Mouse (Mus musculus) intestine, embryonic 14.5 days (tissue): Measurements from ENCODE around the gene Prpf8. TPM values are rescaled to one million over a fixed set of nuclear protein-coding genes. Genes with fewer than 3 reads are reported as not detected.

Experiments used
- ATAC-seq: fragments of 200-750 bp; cut with Nextera tagmentation; replicated peaks from 2 replicates; pipeline ENCODE4 v1.8.0; 2017; ENCODE audit warnings: low read depth, moderate number of reproducible peaks, moderate TSS enrichment, moderate library complexity; ENCODE audit not compliant: low FRiP score, low TSS enrichment
- DNase-seq: peaks from one replicate; pipeline ENCODE4 v3.0.0-alpha.2; 2018; ENCODE audit warnings: low spot score
- H3K27ac ChIP-seq: fragments of 300-500 bp; sonication (generic); 2 replicates; pipeline ENCODE4 v1.5.1; 2014; ENCODE audit warnings: low read depth, mild to moderate bottlenecking, control low read depth
- H3K27me3 ChIP-seq: fragments of 300-500 bp; sonication (generic); replicated peaks from 2 replicates; pipeline ENCODE4 v1.6.1; 2014; ENCODE audit warnings: low read length, control low read depth; ENCODE audit not compliant: control insufficient read depth, insufficient read depth
- H3K36me3 ChIP-seq: fragments of 300-500 bp; sonication (generic); 2 replicates; pipeline ENCODE4 v1.6.1; 2014; ENCODE audit warnings: low read length, control low read depth; ENCODE audit not compliant: control insufficient read depth, insufficient read depth
- H3K4me1 ChIP-seq: fragments of 300-500 bp; sonication (generic); replicated peaks from 2 replicates; pipeline ENCODE4 v1.6.1; 2014; ENCODE audit warnings: low read length, control low read depth, mixed read lengths; ENCODE audit not compliant: control insufficient read depth, insufficient read depth
- H3K4me2 ChIP-seq: fragments of 300-500 bp; sonication (generic); 2 replicates; pipeline ENCODE4 v1.6.1; 2014; ENCODE audit warnings: low read length
- H3K4me3 ChIP-seq: fragments of 300-500 bp; sonication (generic); 2 replicates; pipeline ENCODE4 v1.5.1; 2014; ENCODE audit warnings: low read depth, low read length, control low read depth, mixed read lengths
- H3K9ac ChIP-seq: fragments of 300-500 bp; sonication (generic); 2 replicates; pipeline ENCODE4 v1.6.1; 2014; ENCODE audit warnings: mild to moderate bottlenecking, low read length
- H3K9me3 ChIP-seq: fragments of 300-500 bp; sonication (generic); 2 replicates; pipeline ENCODE4 v1.6.1; 2016; ENCODE audit warnings: low read length, control low read depth; ENCODE audit not compliant: control insufficient read depth
- WGBS: fragments of 180-500 bp; shearing (Covaris S2); extraction: QIAGEN DNeasy Blood & Tissue Kit; methylation state at CpG from one replicate; pipeline ENCODE4 v1.1.7; 2014; 5-methylcytosine and 5-hydroxymethylcytosine counted together
- polyA plus RNA-seq: library from polyadenylated mRNA; unstranded; fragments of >200 nt; fragmentation: Nextera tagmentation; extraction: Ambion mirVana; gene quantifications from 2 replicates; pipeline ENCODE4 v1.2.1, GENCODE M21; 2014

The Prpf8 gene
- polyA plus RNA-seq, 1 experiment from 2014 or later = 86.9 TPM

GRCm38 (mm10) chr11:75508162-75508561 is 21.5 kb downstream of the Prpf8 start:
- Histone ChIP-seq H3K9ac (no peak overlapping the region), H3K27me3 (no peaks in the 10 kb centered on the region), H3K36me3 (peaks cover 65% of the 10 kb centered on the region), H3K9me3 (no peaks in the 10 kb centered on the region), H3K4me3 (no peak overlapping the region), H3K27ac (no peak overlapping the region), H3K4me1 (peaks cover 18% of the 10 kb centered on the region), H3K4me2 (no peak overlapping the region)
- DNase-seq (no peak), ATAC-seq (no peak)
- 94% methylated on average over 4 of the region's 4 CpGs for WGBS

DNA sequence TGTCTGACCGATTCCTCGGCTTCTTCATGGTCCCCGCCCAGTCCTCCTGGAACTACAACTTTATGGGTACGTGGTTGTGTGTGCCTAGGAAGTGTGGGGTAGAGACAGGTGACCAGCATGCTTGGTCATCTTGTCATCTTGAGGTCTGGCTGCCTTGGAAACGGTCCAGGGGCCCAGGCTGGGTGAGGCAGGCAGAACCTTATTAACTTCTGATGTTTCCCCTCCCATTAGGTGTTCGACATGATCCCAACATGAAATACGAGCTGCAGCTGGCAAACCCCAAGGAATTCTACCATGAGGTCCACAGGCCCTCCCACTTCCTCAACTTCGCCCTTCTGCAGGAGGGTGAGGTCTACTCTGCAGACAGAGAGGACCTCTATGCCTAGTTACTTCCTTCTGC is 22.3 kb downstream of the Prpf8 start:
- Histone ChIP-seq H3K27me3 (no peaks in the 10 kb centered on the region), H3K9ac (no peak overlapping the region), H3K27ac (no peak overlapping the region), H3K4me1 (peaks cover 18% of the 10 kb centered on the region), H3K36me3 (peaks cover 58% of the 10 kb centered on the region), H3K4me2 (no peak overlapping the region), H3K9me3 (no peaks in the 10 kb centered on the region), H3K4me3 (no peak overlapping the region)
- ATAC-seq (no peak), DNase-seq (no peak)
- 71% methylated on average over 8 of the region's 8 CpGs for WGBS

GRCm38 (mm10) chr11:75509741-75510626 is 23.4 kb downstream of the Prpf8 start, which contains the start of gene Rilp:
TSS of gene Rilp (plus strand) at chr11:75510094.
- DNase-seq (peak; percentile 65), ATAC-seq (peak; percentile 79)
- peak within 1 kb of the TSS; percentile 74 for H3K27ac ChIP-seq
- peak within 1 kb of the TSS; percentile 51 for H3K4me3 ChIP-seq
- H3K27me3 ChIP-seq = no peaks in the 10 kb centered on the region
- H3K9me3 ChIP-seq = no peaks in the 10 kb centered on the region
- H3K4me1 ChIP-seq = peaks cover 18% of the 10 kb centered on the region
- H3K4me2 ChIP-seq = peak within 1 kb of the TSS; percentile 96
- 2% methylated on average over 43 of the region's 43 CpGs for WGBS
- peaks cover 47% of the 10 kb centered on the region for H3K36me3 ChIP-seq
- H3K9ac ChIP-seq = peak within 1 kb of the TSS; percentile 48

GRCm38 (mm10) chr11:75510627-75510993 is 24.0 kb downstream of the Prpf8 start:
- peaks cover 41% of the 10 kb centered on the region for H3K36me3 ChIP-seq
- H3K4me2 ChIP-seq = peak overlapping the region; percentile 96
- H3K9ac ChIP-seq = peak overlapping the region; percentile 48
- H3K27ac ChIP-seq = peak overlapping the region; percentile 74
- 3% methylated on average over 23 of the region's 24 CpGs for WGBS
- H3K4me3 ChIP-seq = peak overlapping the region; percentile 51
- DNase-seq (peak; percentile 97), ATAC-seq (peak; percentile 81)
- H3K9me3 ChIP-seq = no peaks in the 10 kb centered on the region
- H3K4me1 ChIP-seq = peaks cover 18% of the 10 kb centered on the region
- H3K27me3 ChIP-seq = no peaks in the 10 kb centered on the region

- H3K4me3 ChIP-seq = no peak overlapping the region
- 72% methylated on average over 6 of the region's 6 CpGs for WGBS
- no peaks in the 10 kb centered on the region for H3K9me3 ChIP-seq
- ATAC-seq (no peak), DNase-seq (no peak)
- H3K27me3 ChIP-seq = no peaks in the 10 kb centered on the region
- no peak overlapping the region for H3K4me2 ChIP-seq
- H3K4me1 ChIP-seq = peaks cover 18% of the 10 kb centered on the region
- peaks cover 35% of the 10 kb centered on the region for H3K36me3 ChIP-seq
- no peak overlapping the region for H3K9ac ChIP-seq
- peak overlapping the region; percentile 0; the same call in 1 of the 2 replicates for H3K27ac ChIP-seq
These were observed 24.6 kb downstream of the Prpf8 start for GRCm38 (mm10) chr11:75511213-75511612.

DNA sequence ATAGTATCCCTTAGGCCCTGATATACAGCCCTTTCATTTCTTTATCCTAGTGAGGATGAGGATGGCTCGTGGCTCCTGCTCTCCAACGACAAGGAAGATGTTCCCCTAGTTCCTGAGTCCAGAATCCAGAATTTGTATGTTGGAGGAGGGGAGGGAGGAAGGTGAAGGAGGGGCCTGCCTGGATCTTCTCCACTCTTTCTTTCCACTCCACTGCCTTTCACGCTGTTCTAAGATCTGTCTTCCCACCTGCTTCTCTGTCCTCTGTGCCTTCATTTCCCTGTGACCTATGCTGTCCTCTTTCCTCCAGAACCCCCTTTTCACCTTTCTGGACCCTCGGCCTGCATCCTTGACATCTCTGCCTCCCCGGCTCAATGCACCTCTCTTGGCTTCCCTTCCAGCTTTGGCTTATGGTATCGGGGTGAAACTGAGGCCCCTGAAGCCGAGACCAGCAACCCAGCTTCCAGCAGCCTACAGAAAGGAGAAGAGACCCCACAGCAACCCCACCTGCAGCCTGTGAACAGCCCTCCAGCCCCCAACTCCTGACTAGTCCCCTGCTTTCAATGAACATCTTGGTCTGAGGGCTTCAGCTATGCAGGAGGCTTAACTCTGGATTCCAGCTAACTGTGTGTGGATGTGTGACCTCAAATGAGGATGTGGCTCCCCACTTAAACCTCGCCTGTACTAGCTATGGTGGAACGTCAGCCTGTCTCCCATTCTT is 25.8 kb downstream of the Prpf8 start:
- Histone ChIP-seq H3K9me3 (no peaks in the 10 kb centered on the region), H3K27ac (no peak overlapping the region), H3K9ac (no peak overlapping the region), H3K27me3 (no peaks in the 10 kb centered on the region), H3K4me3 (no peak overlapping the region), H3K36me3 (peaks cover 22% of the 10 kb centered on the region), H3K4me2 (no peak overlapping the region), H3K4me1 (peaks cover 18% of the 10 kb centered on the region)
- no peak for ATAC-seq
- WGBS = 85% methylated on average over 9 of the region's 9 CpGs
- DNase-seq = no peak

DNA sequence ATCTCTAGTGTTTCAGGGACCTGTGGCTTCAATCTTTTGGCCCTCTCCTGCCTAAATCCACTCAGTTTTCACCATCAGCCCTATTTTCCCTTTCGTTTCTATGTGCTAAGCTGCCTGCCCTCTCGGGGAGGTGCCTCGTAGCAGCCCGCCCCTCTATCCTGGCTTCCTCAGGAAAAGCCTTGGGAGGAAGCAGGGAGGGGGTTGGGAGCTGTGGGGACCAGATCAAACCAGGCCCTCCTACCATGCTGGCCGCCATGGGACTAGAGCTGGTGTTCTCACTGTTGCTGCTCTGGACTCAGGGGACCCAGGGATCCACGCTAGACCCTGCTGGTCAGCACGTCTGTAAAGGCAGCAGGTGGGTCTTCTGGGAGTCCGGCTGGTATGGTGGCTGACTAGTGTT is 26.7 kb downstream of the Prpf8 start, which contains the start of gene Scarf1:
TSS of gene Scarf1 (plus strand) at position 205 of the 400 bp plus-strand sequence.
- ATAC-seq = no peak
- H3K36me3 ChIP-seq = peaks cover 13% of the 10 kb centered on the region
- no peak within 1 kb of the TSS for H3K4me2 ChIP-seq
- no peaks in the 10 kb centered on the region for H3K27me3 ChIP-seq
- H3K9ac ChIP-seq = no peak within 1 kb of the TSS
- peak within 1 kb of the TSS; percentile 6; the same call in 1 of the 2 replicates for H3K4me3 ChIP-seq
- H3K4me1 ChIP-seq = peaks cover 18% of the 10 kb centered on the region
- no peak within 1 kb of the TSS for H3K27ac ChIP-seq
- no peaks in the 10 kb centered on the region for H3K9me3 ChIP-seq
- no peak for DNase-seq
- 57% methylated on average over 8 of the region's 8 CpGs for WGBS

GRCm38 (mm10) chr11:75515186-75515585 is 28.6 kb downstream of the Prpf8 start:
- DNase-seq = no peak
- no peak overlapping the region for H3K4me2 ChIP-seq
- 88% methylated on average over 25 of the region's 25 CpGs for WGBS
- H3K9ac ChIP-seq = no peak overlapping the region
- H3K27me3 ChIP-seq = no peaks in the 10 kb centered on the region
- no peaks in the 10 kb centered on the region for H3K36me3 ChIP-seq
- no peak overlapping the region for H3K4me3 ChIP-seq
- no peak overlapping the region for H3K27ac ChIP-seq
- no peaks in the 10 kb centered on the region for H3K9me3 ChIP-seq
- ATAC-seq = no peak
- peaks cover 2% of the 10 kb centered on the region; the same call in 1 of the 2 replicates for H3K4me1 ChIP-seq
